Mouse (Mus musculus) central nervous system, embryonic 14 days (tissue): Measurements from ENCODE around the gene Lingo3. TPM values are rescaled to one million over a fixed set of nuclear protein-coding genes. Genes with fewer than 3 reads are reported as not detected.

Experiments used
- polyA plus RNA-seq: library from polyadenylated mRNA; depleted of rRNA; stranded (reverse); fragments of >200 nt; gene quantifications from 2 replicates; pipeline ENCODE4 v1.2.3, GENCODE M21; 2012; rRNA removed

Lingo3 gene
- 3.6 and 3.8 TPM in 2 replicates for polyA plus RNA-seq

GRCm38 (mm10) chr10:80843931-80844547 is at the start of gene Lingo3:
TSS of gene Lingo3 (minus strand) at chr10:80844039.

GRCm38 (mm10) chr10:80871581-80871980 is 27.7 kb upstream of the Lingo3 start, which contains the start of gene Tmprss9:
TSS of gene Tmprss9 (plus strand) at chr10:80871848.

GRCm38 (mm10) chr10:80854913-80855748 is 11.3 kb upstream of the Lingo3 start, which contains the start of the genes Lsm7 and Sppl2b:
TSS of gene Lsm7 (minus strand) at chr10:80855209.
TSS of gene Sppl2b (plus strand) at chr10:80855275.

GRCm38 (mm10) chr10:80826151-80827062 is 17.4 kb downstream of the Lingo3 start, which contains the start of gene Oaz1:
TSS of gene Oaz1 (plus strand) at chr10:80826656.

DNA sequence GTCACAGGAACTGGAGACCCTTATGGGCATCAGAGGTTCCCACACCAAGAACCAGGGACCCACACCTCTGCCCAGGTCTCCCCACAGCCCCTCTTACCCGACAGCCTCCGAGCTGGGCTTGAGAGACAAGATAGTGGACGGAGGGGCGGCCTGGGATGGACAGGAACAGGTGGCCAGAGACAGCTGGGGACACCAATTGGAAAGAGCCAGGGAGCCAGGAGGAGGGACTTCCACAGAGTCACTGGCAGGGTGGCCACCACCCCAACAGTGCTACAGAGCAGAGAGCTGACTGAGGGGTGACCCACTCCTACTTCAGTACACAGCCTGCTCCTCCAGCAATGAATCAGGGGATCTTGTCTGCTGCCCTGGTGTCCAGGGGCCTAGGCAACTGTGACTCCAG is 30.5 kb downstream of the Lingo3 start, which contains the start of gene Jsrp1:
Jsrp1 (minus strand) TSS at position 133 of the 400 bp plus-strand sequence.

GRCm38 (mm10) chr10:80804916-80805315 is 38.9 kb downstream of the Lingo3 start, which contains the start of gene Amh:
TSS of gene Amh (plus strand) at chr10:80805243.

DNA sequence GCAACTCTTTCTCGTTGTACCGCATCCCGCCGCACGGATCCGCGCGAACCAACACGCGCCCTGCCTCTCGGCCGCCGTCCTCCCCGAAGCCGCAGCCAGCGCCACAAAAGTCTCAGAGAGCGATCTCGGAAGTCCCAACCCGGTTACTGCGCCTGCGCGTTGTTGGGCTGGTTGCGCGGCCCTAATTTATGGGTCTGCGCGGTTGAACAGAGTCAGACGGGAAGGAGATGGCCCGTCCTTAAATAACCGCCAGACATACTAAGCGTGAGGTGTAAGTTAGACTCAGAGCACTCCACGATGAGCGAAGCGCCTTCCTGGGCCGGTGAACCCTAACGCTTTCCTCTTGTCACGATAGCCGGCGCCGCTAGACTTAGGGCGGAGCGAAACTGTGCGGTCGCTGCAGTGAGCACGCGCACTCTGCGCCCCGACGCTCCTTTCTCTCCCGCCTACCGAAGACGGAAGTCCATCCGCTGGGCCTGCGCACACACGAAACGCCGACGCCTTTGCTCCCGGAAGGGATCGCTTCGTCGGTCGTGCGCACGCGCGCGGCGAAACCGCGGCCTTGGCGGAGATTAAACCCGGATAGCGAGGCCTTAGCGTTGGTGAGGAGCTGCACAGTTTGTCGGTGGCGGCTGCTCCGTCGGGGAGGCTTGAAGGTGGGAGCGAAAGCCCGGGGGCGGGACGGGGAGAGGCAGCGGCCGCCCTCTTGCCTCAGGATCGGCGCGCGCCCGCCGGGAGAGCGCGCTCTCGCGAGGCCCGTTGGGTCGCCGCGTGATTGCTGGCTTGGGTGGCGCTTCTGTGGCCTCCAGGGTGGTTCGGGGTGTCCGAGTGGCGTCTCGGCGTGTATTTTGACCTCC is 45.5 kb downstream of the Lingo3 start, which contains the start of the genes Sf3a2 and Plekhj1:
Sf3a2 (plus strand) TSS at position 49 of the 857 bp plus-strand sequence.
Plekhj1 (minus strand) TSS at position 477 of the 857 bp plus-strand sequence.

Other genes starting within 250 kb of the Lingo3 start
- 53.6 and 62.1 TPM in 2 replicates for gene Scamp4, start 241.2 kb downstream of the Lingo3 start, polyA plus RNA-seq
- 11.3 and 11.5 TPM in 2 replicates for gene Adat3, start 241.2 kb downstream of the Lingo3 start, polyA plus RNA-seq
- 4.7 TPM in 2 replicates for gene Gm49322, start 238.0 kb downstream of the Lingo3 start, polyA plus RNA-seq
- 203 and 212 TPM in 2 replicates for gene Csnk1g2, start 221.2 kb downstream of the Lingo3 start, polyA plus RNA-seq
- 93.0 and 93.8 TPM in 2 replicates for gene Btbd2, start 187.0 kb downstream of the Lingo3 start, polyA plus RNA-seq
- gene Mknk2, start 165.9 kb downstream of the Lingo3 start, polyA plus RNA-seq: 87.9 and 92.8 TPM in 2 replicates
- 34.5 and 37.2 TPM in 2 replicates for gene Mob3a, start 142.1 kb downstream of the Lingo3 start, polyA plus RNA-seq
- 66.3 and 70.4 TPM in 2 replicates for gene Izumo4, start 141.9 kb downstream of the Lingo3 start, polyA plus RNA-seq
- gene Ap3d1, start 101.8 kb downstream of the Lingo3 start, polyA plus RNA-seq: 153 and 171 TPM in 2 replicates
- 46.3 and 56.0 TPM in 2 replicates for gene Dot1l, start 88.8 kb downstream of the Lingo3 start, polyA plus RNA-seq
- gene Sf3a2, start 45.8 kb downstream of the Lingo3 start, polyA plus RNA-seq: 85.0 and 92.8 TPM in 2 replicates
- gene Plekhj1, start 45.4 kb downstream of the Lingo3 start, polyA plus RNA-seq: 116 and 118 TPM in 2 replicates
- 1.4 and 1.5 TPM in 2 replicates for gene Amh, start 38.8 kb downstream of the Lingo3 start, polyA plus RNA-seq
- 0.48 and 2.0 TPM in 2 replicates for gene Jsrp1, start 30.5 kb downstream of the Lingo3 start, polyA plus RNA-seq
- 683 and 719 TPM in 2 replicates for gene Oaz1, start 17.4 kb downstream of the Lingo3 start, polyA plus RNA-seq
- gene Lsm7, start 11.2 kb upstream of the Lingo3 start, polyA plus RNA-seq: 387 and 393 TPM in 2 replicates
- gene Sppl2b, start 11.2 kb upstream of the Lingo3 start, polyA plus RNA-seq: 92.4 and 97.1 TPM in 2 replicates
- 0.18 and 0.24 TPM in 2 replicates for gene Tmprss9, start 27.8 kb upstream of the Lingo3 start, polyA plus RNA-seq
- gene Timm13, start 56.9 kb upstream of the Lingo3 start, polyA plus RNA-seq: 220 and 228 TPM in 2 replicates
- gene Lmnb2, start 74.2 kb upstream of the Lingo3 start, polyA plus RNA-seq: 67.4 and 72.6 TPM in 2 replicates
- gene Gadd45b, start 86.0 kb upstream of the Lingo3 start, polyA plus RNA-seq: 11.8 and 18.5 TPM in 2 replicates
- gene Gng7, start 170.9 kb upstream of the Lingo3 start, polyA plus RNA-seq: 10.9 and 12.3 TPM in 2 replicates
- gene Diras1, start 181.6 kb upstream of the Lingo3 start, polyA plus RNA-seq: 37.6 and 39.8 TPM in 2 replicates
- 53.7 and 54.5 TPM in 2 replicates for gene Slc39a3, start 193.4 kb upstream of the Lingo3 start, polyA plus RNA-seq
- gene Sgta, start 216.1 kb upstream of the Lingo3 start, polyA plus RNA-seq: 278 and 296 TPM in 2 replicates
- gene Thop1, start 226.0 kb upstream of the Lingo3 start, polyA plus RNA-seq: 68.1 and 69.3 TPM in 2 replicates